Mouse (Mus musculus): ENCODE measurements around the gene Hikeshi.

GRCm38 (mm10) chr7:89954261-89954660 is 13.3 kb upstream of the Hikeshi start:
- TF ChIP-seq CTCF (IDR thresholded peaks at IDR 0.05; ENCODE audit: low read depth), result no peak
- no peak for TF ChIP-seq EP300 (IDR thresholded peaks at IDR 0.05; ENCODE audit: low read depth)
